Mouse (Mus musculus) liver, embryonic 14.5 days (tissue): ENCODE measurements around the gene Larp7.

Experiments used
- CTCF ChIP-seq: IDR thresholded peaks from 2 replicates; pipeline ENCODE4 v1.5.1; 2016; ENCODE audit warnings: antibody characterized with exemption, low read depth, control low read depth
- EP300 ChIP-seq: IDR thresholded peaks from 2 replicates; pipeline ENCODE4 v1.6.1; 2016; ENCODE audit warnings: antibody characterized with exemption, low read depth

DNA sequence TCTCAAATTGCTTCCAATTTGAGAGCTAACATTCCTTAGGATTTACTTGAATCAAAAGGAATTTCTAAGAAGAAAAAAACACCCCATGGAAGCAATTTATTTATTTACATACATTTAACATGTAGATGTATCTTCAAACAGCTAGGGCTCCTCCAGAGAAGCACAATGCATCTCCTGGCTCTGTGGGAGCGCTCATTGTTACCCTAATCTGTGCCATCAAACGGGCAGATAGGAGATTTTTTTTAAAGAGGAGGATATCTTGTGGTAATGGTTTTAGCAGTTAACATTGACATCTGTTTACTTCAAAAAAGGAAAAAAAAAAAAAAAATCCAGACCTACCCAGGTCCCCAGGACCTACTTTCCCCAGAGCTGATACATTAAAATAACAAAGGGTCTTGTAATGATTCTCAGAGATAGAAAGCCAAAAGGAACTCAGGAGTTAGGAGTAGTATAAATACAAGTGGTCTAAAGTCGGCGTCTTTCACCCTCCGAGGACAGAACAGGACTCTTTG, 8.5 kb downstream of the Larp7 start:
- no peak for TF ChIP-seq CTCF
- no peak for TF ChIP-seq EP300
